Mouse (Mus musculus): ENCODE results near the gene Cdc27. TPM values are rescaled to one million over a fixed set of nuclear protein-coding genes. Genes with fewer than 3 reads are reported as not detected.
A peak's percentile ranks its signal among the peaks of the same experiment; 100 is the strongest.

The Cdc27 gene
- polyA plus RNA-seq, 1 experiment from 2014 or later = 24.4 TPM

DNA sequence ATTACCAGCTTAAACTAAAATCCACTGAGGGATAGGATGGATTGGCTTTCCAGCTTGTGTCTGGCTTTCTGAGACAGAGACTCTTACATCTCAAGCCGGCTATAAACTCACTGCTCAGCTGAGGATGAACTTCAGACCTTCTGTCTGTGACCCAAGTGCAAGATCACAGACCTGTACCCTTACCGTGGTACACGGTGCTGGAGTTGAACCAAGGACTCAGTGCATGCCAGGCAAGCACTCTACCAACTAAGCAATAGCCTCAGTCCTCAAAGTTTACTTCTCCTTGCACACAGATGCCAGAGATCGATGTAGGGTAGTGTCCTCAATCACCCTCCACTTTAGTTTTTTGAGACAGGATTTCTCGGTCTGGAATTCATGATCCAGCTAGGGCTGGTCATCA lies 10.6 kb downstream of the Cdc27 start:
- H3K4me2 ChIP-seq (ENCODE audit: low read depth, low read length) = no peak overlapping the region
- H3K9me3 ChIP-seq (ENCODE audit: control insufficient read depth, low read length) = no peaks in the 10 kb centered on the region
- ATAC-seq = no peak
- H3K4me3 ChIP-seq (ENCODE audit: low read length) = no peak overlapping the region
- H3K9ac ChIP-seq (ENCODE audit: low read depth, low read length) = no peak overlapping the region
- no peak overlapping the region for H3K27ac ChIP-seq (ENCODE audit: low read length)
- H3K36me3 ChIP-seq (ENCODE audit: control insufficient read depth, insufficient read depth, low read length) = no peaks in the 10 kb centered on the region
- H3K4me1 ChIP-seq (ENCODE audit: control insufficient read depth, insufficient read depth, low read length) = no peaks in the 10 kb centered on the region
- 90% methylated on average over 5 of the region's 5 CpGs for WGBS
- no peaks in the 10 kb centered on the region for H3K27me3 ChIP-seq (replicated peaks; ENCODE audit: control insufficient read depth, insufficient read depth, low read length)

DNA sequence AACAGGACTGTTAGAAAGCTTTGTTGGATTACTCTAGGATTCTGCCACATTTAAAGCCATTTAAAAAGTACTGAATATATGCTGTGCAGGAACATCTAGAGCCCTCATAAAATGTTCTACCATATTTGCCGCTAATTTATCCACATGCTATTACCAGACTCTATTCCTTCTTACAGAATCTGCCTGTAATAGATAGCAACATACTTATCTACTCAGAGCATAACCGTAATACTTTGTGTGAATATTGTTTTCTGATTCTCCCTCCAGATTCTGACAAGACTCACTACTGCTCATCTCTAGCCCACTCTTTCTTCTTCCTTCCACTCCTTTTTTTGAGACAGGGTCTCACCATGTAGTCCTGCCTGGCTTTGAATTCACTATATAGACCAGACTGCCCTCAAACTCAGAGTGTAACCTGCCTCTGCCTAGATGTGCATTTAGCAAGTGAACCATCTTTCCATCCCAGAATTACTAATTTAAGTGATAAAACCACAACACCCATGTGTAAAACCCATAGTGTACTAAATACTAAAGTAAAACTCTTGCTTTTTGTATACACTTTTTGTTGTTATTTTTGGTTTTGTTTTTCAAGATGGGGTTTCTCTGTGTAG lies 12.4 kb downstream of the Cdc27 start:
- Histone ChIP-seq H3K4me1 (ENCODE audit: control insufficient read depth, insufficient read depth, low read length) (no peaks in the 10 kb centered on the region), H3K9ac (ENCODE audit: low read depth, low read length) (no peak overlapping the region), H3K4me3 (ENCODE audit: low read length) (no peak overlapping the region), H3K4me2 (ENCODE audit: low read depth, low read length) (no peak overlapping the region), H3K27me3 (replicated peaks; ENCODE audit: control insufficient read depth, insufficient read depth, low read length) (no peaks in the 10 kb centered on the region), H3K27ac (ENCODE audit: low read length) (no peak overlapping the region), H3K36me3 (ENCODE audit: control insufficient read depth, insufficient read depth, low read length) (peaks cover 5% of the 10 kb centered on the region; the same call in 1 of the 2 replicates), H3K9me3 (ENCODE audit: control insufficient read depth, low read length) (no peaks in the 10 kb centered on the region)
- 95% methylated on average over 2 of the region's 2 CpGs for WGBS
- ATAC-seq = no peak

GRCm38 (mm10) chr11:104536843-104537242 lies 13.6 kb downstream of the Cdc27 start:
- Histone ChIP-seq H3K9ac (ENCODE audit: low read depth, low read length) (no peak overlapping the region), H3K4me1 (ENCODE audit: control insufficient read depth, insufficient read depth, low read length) (no peaks in the 10 kb centered on the region), H3K4me2 (ENCODE audit: low read depth, low read length) (no peak overlapping the region), H3K36me3 (ENCODE audit: control insufficient read depth, insufficient read depth, low read length) (peaks cover 5% of the 10 kb centered on the region; the same call in 1 of the 2 replicates), H3K4me3 (ENCODE audit: low read length) (no peak overlapping the region), H3K27ac (ENCODE audit: low read length) (no peak overlapping the region), H3K27me3 (replicated peaks; ENCODE audit: control insufficient read depth, insufficient read depth, low read length) (no peaks in the 10 kb centered on the region), H3K9me3 (ENCODE audit: control insufficient read depth, low read length) (no peaks in the 10 kb centered on the region)
- 75% methylated on average over 2 of the region's 2 CpGs for WGBS
- ATAC-seq = peak; percentile 50; the same call in 1 of the 2 replicates

DNA sequence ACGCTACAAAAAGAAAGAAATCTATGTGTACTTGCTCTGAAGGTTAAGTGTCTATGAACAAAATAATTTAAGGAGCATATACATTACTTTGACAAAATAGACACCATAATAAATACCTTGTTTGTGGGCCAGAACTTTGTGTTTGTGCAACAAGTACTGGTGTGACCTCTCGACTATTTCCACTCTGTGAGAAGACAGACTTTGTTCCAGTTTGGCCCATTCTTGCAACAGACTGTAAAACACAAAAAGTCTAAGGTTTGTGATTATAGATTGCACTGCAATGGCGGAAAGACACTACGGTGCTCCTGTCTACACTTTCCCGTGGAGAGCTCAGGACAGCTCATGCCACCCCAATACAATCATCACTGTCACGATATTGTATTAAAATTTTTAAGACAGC lies 24.5 kb downstream of the Cdc27 start:
- ATAC-seq = no peak

DNA sequence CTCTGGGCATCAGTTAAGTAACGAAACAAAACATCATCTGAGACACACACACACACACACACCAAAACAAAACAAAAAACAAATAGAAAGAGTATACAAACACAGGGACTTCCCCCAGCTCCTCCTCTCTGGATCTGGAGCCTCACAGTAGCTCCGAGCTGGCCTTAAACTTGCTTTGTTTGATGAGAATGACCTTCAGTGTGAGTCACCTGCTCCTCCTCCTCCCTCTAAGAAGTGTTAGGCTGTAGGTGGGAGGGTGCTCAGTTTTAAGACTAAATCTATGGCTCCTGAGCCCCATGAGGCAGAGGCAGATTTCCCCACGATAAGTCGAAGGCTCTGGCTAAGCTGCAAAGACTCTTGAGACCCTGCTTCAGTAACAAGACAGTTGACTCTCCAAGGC lies 38.0 kb downstream of the Cdc27 start:
- ATAC-seq = no peak

More for the DNA sequence above, 24.5 kb downstream of the Cdc27 start:
- Histone ChIP-seq H3K36me3 (ENCODE audit: control insufficient read depth, insufficient read depth, low read length) (peaks cover 2% of the 10 kb centered on the region; the same call in 1 of the 2 replicates), H3K9me3 (ENCODE audit: control insufficient read depth, low read length) (no peaks in the 10 kb centered on the region), H3K27me3 (replicated peaks; ENCODE audit: control insufficient read depth, insufficient read depth, low read length) (no peaks in the 10 kb centered on the region), H3K4me3 (ENCODE audit: low read length) (no peak overlapping the region), H3K4me1 (ENCODE audit: control insufficient read depth, insufficient read depth, low read length) (no peaks in the 10 kb centered on the region), H3K9ac (ENCODE audit: low read depth, low read length) (no peak overlapping the region), H3K4me2 (ENCODE audit: low read depth, low read length) (no peak overlapping the region), H3K27ac (ENCODE audit: low read length) (no peak overlapping the region)
- WGBS = 96% methylated on average over 6 of the region's 6 CpGs

DNA sequence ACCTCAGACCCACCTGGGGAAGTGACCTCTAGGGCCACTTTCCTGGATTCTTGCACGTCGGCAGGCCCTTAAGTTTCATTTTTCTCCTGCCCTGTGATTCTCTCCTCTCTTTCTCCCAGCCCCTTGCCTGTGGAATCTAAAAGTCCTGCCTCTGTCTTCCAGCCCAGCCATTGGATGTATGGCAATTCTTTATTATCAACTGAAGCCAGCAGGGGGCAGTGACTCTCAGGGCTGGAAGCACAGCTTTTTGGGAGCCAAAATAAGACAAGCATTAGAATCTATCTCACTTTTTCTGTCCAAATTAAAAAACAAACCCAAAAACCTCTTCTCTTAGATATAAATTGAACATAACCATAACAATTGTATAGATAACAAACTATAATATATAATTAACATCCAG lies 39.8 kb downstream of the Cdc27 start:
- Histone ChIP-seq H3K4me2 (ENCODE audit: low read depth, low read length) (no peak overlapping the region), H3K9me3 (ENCODE audit: control insufficient read depth, low read length) (no peaks in the 10 kb centered on the region), H3K27me3 (replicated peaks; ENCODE audit: control insufficient read depth, insufficient read depth, low read length) (no peaks in the 10 kb centered on the region), H3K4me1 (ENCODE audit: control insufficient read depth, insufficient read depth, low read length) (no peaks in the 10 kb centered on the region), H3K9ac (ENCODE audit: low read depth, low read length) (no peak overlapping the region), H3K36me3 (ENCODE audit: control insufficient read depth, insufficient read depth, low read length) (peaks cover 12% of the 10 kb centered on the region), H3K4me3 (ENCODE audit: low read length) (no peak overlapping the region), H3K27ac (ENCODE audit: low read length) (no peak overlapping the region)
- WGBS = 76% methylated on average over 2 of the region's 2 CpGs
- ATAC-seq = no peak

More for the DNA sequence above, 38.0 kb downstream of the Cdc27 start:
- H3K9me3 ChIP-seq (ENCODE audit: control insufficient read depth, low read length) = no peaks in the 10 kb centered on the region
- H3K9ac ChIP-seq (ENCODE audit: low read depth, low read length) = no peak overlapping the region
- peaks cover 15% of the 10 kb centered on the region for H3K36me3 ChIP-seq (ENCODE audit: control insufficient read depth, insufficient read depth, low read length)
- 84% methylated on average over 4 of the region's 4 CpGs for WGBS
- no peak overlapping the region for H3K4me3 ChIP-seq (ENCODE audit: low read length)
- no peaks in the 10 kb centered on the region for H3K4me1 ChIP-seq (ENCODE audit: control insufficient read depth, insufficient read depth, low read length)
- H3K27ac ChIP-seq (ENCODE audit: low read length) = no peak overlapping the region
- no peak overlapping the region for H3K4me2 ChIP-seq (ENCODE audit: low read depth, low read length)
- no peaks in the 10 kb centered on the region for H3K27me3 ChIP-seq (replicated peaks; ENCODE audit: control insufficient read depth, insufficient read depth, low read length)

DNA sequence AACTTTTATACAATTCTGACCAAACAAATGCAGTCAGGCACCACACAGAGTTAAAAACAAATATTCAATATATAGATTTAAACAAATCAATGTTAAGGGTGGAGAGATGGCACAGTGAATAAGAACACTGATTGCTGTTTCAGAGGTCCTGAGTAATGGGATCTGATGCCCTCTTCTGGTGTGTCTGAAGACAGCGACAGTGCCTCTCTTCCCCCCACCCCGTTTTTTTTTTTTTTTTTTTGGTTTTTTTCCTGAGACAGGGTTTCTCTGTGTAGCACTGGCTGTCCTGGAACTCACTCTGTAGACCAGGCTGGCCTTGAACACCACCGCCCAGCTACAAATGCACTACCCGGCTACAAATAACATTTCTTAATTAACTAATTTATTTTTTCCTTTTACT lies 42.0 kb downstream of the Cdc27 start:
- Histone ChIP-seq H3K4me2 (ENCODE audit: low read depth, low read length) (no peak overlapping the region), H3K36me3 (ENCODE audit: control insufficient read depth, insufficient read depth, low read length) (peaks cover 14% of the 10 kb centered on the region; the same call in 1 of the 2 replicates), H3K4me1 (ENCODE audit: control insufficient read depth, insufficient read depth, low read length) (no peaks in the 10 kb centered on the region), H3K27ac (ENCODE audit: low read length) (no peak overlapping the region), H3K4me3 (ENCODE audit: low read length) (no peak overlapping the region), H3K9me3 (ENCODE audit: control insufficient read depth, low read length) (no peaks in the 10 kb centered on the region), H3K27me3 (replicated peaks; ENCODE audit: control insufficient read depth, insufficient read depth, low read length) (no peaks in the 10 kb centered on the region), H3K9ac (ENCODE audit: low read depth, low read length) (no peak overlapping the region)
- ATAC-seq = no peak
- 79% methylated on average over 4 of the region's 4 CpGs for WGBS

DNA sequence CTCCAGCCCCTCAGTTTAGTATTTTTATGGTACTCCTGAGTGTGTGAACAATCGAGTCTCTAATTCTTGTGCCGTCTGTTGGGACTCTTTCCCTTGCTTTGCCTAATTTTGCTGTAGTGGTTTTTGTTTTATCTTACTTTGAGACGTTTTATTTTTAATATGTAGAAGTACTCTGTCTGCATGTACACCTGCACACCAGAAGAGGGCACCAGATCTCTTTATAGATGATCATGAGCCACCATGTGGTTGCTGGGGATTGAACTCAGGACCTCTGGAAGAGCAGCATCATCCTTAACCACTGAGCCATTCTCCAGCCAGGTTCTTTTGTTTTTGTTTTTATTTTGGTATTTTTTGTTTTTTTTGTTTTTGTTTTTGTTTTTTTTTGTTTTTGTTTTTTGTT lies 62.1 kb downstream of the Cdc27 start:
- Histone ChIP-seq H3K27me3 (replicated peaks; ENCODE audit: control insufficient read depth, insufficient read depth, low read length) (no peaks in the 10 kb centered on the region), H3K9me3 (ENCODE audit: control insufficient read depth, low read length) (no peaks in the 10 kb centered on the region), H3K36me3 (ENCODE audit: control insufficient read depth, insufficient read depth, low read length) (no peaks in the 10 kb centered on the region), H3K4me1 (ENCODE audit: control insufficient read depth, insufficient read depth, low read length) (no peaks in the 10 kb centered on the region), H3K4me3 (ENCODE audit: low read length) (no peak overlapping the region), H3K27ac (ENCODE audit: low read length) (no peak overlapping the region), H3K4me2 (ENCODE audit: low read depth, low read length) (no peak overlapping the region), H3K9ac (ENCODE audit: low read depth, low read length) (no peak overlapping the region)
- 79% methylated on average over 3 of the region's 3 CpGs for WGBS
- no peak for ATAC-seq

DNA sequence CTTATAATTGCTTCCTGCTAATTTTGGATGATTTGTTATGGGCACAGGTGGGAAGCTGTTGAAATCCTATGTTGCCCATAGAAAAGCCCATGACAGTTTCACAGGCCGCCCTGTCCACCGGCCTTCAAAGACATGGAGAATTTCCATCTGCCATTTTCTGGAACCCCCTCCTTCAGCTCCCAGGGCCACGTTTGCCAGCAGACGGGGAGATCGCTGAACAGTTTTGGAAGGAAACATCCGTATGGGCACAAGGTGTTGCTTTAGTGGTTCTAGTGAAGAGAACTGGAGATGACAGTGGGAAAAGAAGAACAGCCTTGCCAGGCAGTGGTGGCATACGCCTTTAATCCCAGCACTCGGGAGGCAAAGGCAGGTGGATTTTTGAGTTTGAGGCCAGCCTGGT lies 68.4 kb downstream of the Cdc27 start:
- Histone ChIP-seq H3K4me1 (ENCODE audit: control insufficient read depth, insufficient read depth, low read length) (no peaks in the 10 kb centered on the region), H3K4me3 (ENCODE audit: low read length) (no peak overlapping the region), H3K27me3 (replicated peaks; ENCODE audit: control insufficient read depth, insufficient read depth, low read length) (no peaks in the 10 kb centered on the region), H3K27ac (ENCODE audit: low read length) (no peak overlapping the region), H3K9me3 (ENCODE audit: control insufficient read depth, low read length) (no peaks in the 10 kb centered on the region), H3K9ac (ENCODE audit: low read depth, low read length) (no peak overlapping the region), H3K36me3 (ENCODE audit: control insufficient read depth, insufficient read depth, low read length) (no peaks in the 10 kb centered on the region), H3K4me2 (ENCODE audit: low read depth, low read length) (no peak overlapping the region)
- 88% methylated on average over 8 of the region's 8 CpGs for whole genome bisulfite sequencing
- no peak for ATAC-seq

GRCm38 (mm10) chr11:104479505-104479904 lies 70.9 kb downstream of the Cdc27 start:
- 55% methylated on average over 4 of the region's 4 CpGs for WGBS
- Histone ChIP-seq H3K36me3 (ENCODE audit: control insufficient read depth, insufficient read depth, low read length) (no peaks in the 10 kb centered on the region), H3K4me2 (ENCODE audit: low read depth, low read length) (no peak overlapping the region), H3K4me1 (ENCODE audit: control insufficient read depth, insufficient read depth, low read length) (no peaks in the 10 kb centered on the region), H3K27ac (ENCODE audit: low read length) (no peak overlapping the region), H3K9me3 (ENCODE audit: control insufficient read depth, low read length) (no peaks in the 10 kb centered on the region), H3K27me3 (replicated peaks; ENCODE audit: control insufficient read depth, insufficient read depth, low read length) (no peaks in the 10 kb centered on the region), H3K4me3 (ENCODE audit: low read length) (no peak overlapping the region), H3K9ac (ENCODE audit: low read depth, low read length) (no peak overlapping the region)
- peak; percentile 69; the same call in 1 of the 2 replicates for ATAC-seq
